ENCODE assay signal across 23 mouse cellular contexts in genomic region chr6:97869953-97870352, GRCm38 (mm10).
DNase-seq lines count a peak whose midpoint lies in the region; ATAC-seq and TF ChIP-seq lines count a peak whose summit lies in the region.
"Had no signal": no experiment of that assay in that cellular context is flagged by ENCODE, and none has a peak within 500 bp of the region (broad histone marks: within the 10 kb centered on the region; RNA-seq: fewer than 3 reads in every experiment).

No protein-coding gene starts in this region.

- H3K4me2 ChIP-seq in heart, embryonic 13.5 days = no peak overlapping the region
- H3K4me2 ChIP-seq: hindbrain, embryonic 13.5 days; limb, embryonic 15.5 days; lung, embryonic 14.5 days; neural tube, embryonic 12.5 days had no signal

- POLR2A ChIA-PET in Patski (lab: Charles Lee) = no interaction called here

- 34% methylated on average over 4 of the region's 4 CpGs for WGBS in heart, embryonic 13.5 days

- H3K27ac ChIP-seq in gastrocnemius, adult 2 months = no peak overlapping the region; the same call in 1 of the 2 replicates
- H3K27ac ChIP-seq in heart, embryonic 13.5 days (replicated peaks) = peak overlapping the region; percentile 82
- H3K27ac ChIP-seq: hindbrain, embryonic 13.5 days; limb, embryonic 15.5 days; liver, embryonic 14.5 days; neural tube, embryonic 12.5 days had no signal

- ATAC-seq in heart, embryonic 13.5 days (ENCODE audit: extremely low read depth, insufficient number of reproducible peaks, low FRiP score, low TSS enrichment) = no peak
- ATAC-seq in Patski = peak; percentile 82
- ATAC-seq: forebrain, embryonic 14.5 days had no signal

- H3K4me3 ChIP-seq in gastrocnemius, adult 2 months = no peak overlapping the region
- no peak overlapping the region for H3K4me3 ChIP-seq in heart, embryonic 13.5 days
- H3K4me3 ChIP-seq: erythroblast, embryonic 14.5 days; hindbrain, embryonic 13.5 days; limb, embryonic 15.5 days; megakaryocyte, embryonic 14.5 days; neural tube, embryonic 12.5 days had no signal

- H3K9ac ChIP-seq in heart, embryonic 13.5 days = no peak overlapping the region
- H3K9ac ChIP-seq: hindbrain, embryonic 13.5 days; limb, embryonic 15.5 days; liver, embryonic 14.5 days; lung, embryonic 14.5 days; neural tube, embryonic 12.5 days had no signal

- no peaks in the 10 kb centered on the region for H3K27me3 ChIP-seq in heart, embryonic 13.5 days (replicated peaks)
- no peaks in the 10 kb centered on the region for H3K27me3 ChIP-seq in Patski
- H3K27me3 ChIP-seq: hindbrain, embryonic 13.5 days; limb, embryonic 15.5 days; megakaryocyte, embryonic 14.5 days; neural tube, embryonic 12.5 days had no signal

- no peaks in the 10 kb centered on the region for H3K9me3 ChIP-seq in heart, embryonic 13.5 days
- H3K9me3 ChIP-seq: hindbrain, embryonic 13.5 days; limb, embryonic 15.5 days; megakaryocyte, embryonic 14.5 days; neural tube, embryonic 12.5 days had no signal

- in situ Hi-C loops in Patski (cut with MboI; ENCODE audit: low pct_unique_long_range_greater_than_20kb) = no loop called here

- peak; percentile 43 for DNase-seq in gastrocnemius, adult 2 months
- no peak for DNase-seq in gastrocnemius, postnatal 25 days
- no peak for DNase-seq in heart, postnatal 4 days
- DNase-seq in Patski (ENCODE audit: low read depth, low spot score) = peak; percentile 53
- peak; percentile 27 for DNase-seq in mesoderm, embryonic 11.5 days (ENCODE audit: low read depth, low spot score)
- DNase-seq in spleen, postnatal 36 days (ENCODE audit: low spot score in 2 of 2) = no peak
- DNase-seq in B cell, adult 2 months = no peak
- DNase-seq: cerebellum, adult 11 months; cerebellum, postnatal 10 days; kidney, adult 11 months; left cerebral cortex, postnatal 4 days; lung, embryonic 14.5 days; lung, postnatal 36 days; midbrain, embryonic 14.5 days; thymus, postnatal 25 days had no signal

- CTCF ChIA-PET in Patski (lab: Charles Lee) = interaction anchor here (0.8 to 1.3 kb wide), 2 partner anchors 10 to 12 kb away, joined by 3 to 5 read pairs; no protein-coding TSS in a partner anchor

- intact Hi-C loops in gastrocnemius, adult 2 months (cut with DNase I) = no loop called here

- no peaks in the 10 kb centered on the region for H3K36me3 ChIP-seq in heart, embryonic 13.5 days
- H3K36me3 ChIP-seq: hindbrain, embryonic 13.5 days; limb, embryonic 15.5 days; neural tube, embryonic 12.5 days had no signal

- TF ChIP-seq CTCF in gastrocnemius, adult 2 months (IDR thresholded peaks at IDR 0.05) = no peak
- TF ChIP-seq CTCF in Patski (IDR thresholded peaks at IDR 0.05) = no peak

- H3K4me1 ChIP-seq in heart, embryonic 13.5 days = peaks cover 30% of the 10 kb centered on the region
- H3K4me1 ChIP-seq: hindbrain, embryonic 13.5 days; limb, embryonic 15.5 days; neural tube, embryonic 12.5 days had no signal

Comparison
In these comparisons a context has a peak if more than half of its experiments do, and no peak if none do; other contexts are left out.
1. DNase-seq: peak in gastrocnemius, adult 2 months (single experiment), Patski (single experiment) and mesoderm, embryonic 11.5 days (single experiment); none in gastrocnemius, postnatal 25 days (single experiment), heart, postnatal 4 days (single experiment), spleen, postnatal 36 days (0 of 2) and B cell, adult 2 months (0 of 2).